Mouse (Mus musculus): ENCODE measurements around the gene Hrh2.

GRCm38 (mm10) chr13:54260318-54260717 is 68.4 kb downstream of the Hrh2 start:
- TF ChIP-seq EP300 (IDR thresholded peaks at IDR 0.05; ENCODE audit: low read depth) (no peak), CTCF (IDR thresholded peaks at IDR 0.05; ENCODE audit: low read depth) (no peak)
